Mouse (Mus musculus): ENCODE measurements at regions not wholly inside any gene's neighbourhood (a gene's known extent, or its start where the extent isn't known, plus 50 kb on each side); places are given as distances from the start of the nearest gene placed in this dataset.

- Histone ChIP-seq H3K4me1 (ENCODE audit: control insufficient read depth, insufficient read depth, low read length) (no peaks in the 10 kb centered on the region), H3K4me3 (ENCODE audit: insufficient read depth, low read depth, low read length) (no peak overlapping the region), H3K27ac (ENCODE audit: insufficient read depth, low read depth, low read length) (no peak overlapping the region)
- WGBS = 65% methylated on average over 6 of the region's 6 CpGs
- TF ChIP-seq CTCF (IDR thresholded peaks at IDR 0.05; ENCODE audit: insufficient read depth, low read depth, low read length) (no peak), POLR2A (IDR thresholded peaks at IDR 0.05; ENCODE audit: insufficient read depth, low read depth, low read length) (no peak)
These were observed 557.4 kb upstream of the Zfp462 start for GRCm38 (mm10) chr4:54387460-54387859.

- TF ChIP-seq POLR2A (IDR thresholded peaks at IDR 0.05; ENCODE audit: insufficient read depth, low read depth, low read length) = no peak
- no peak overlapping the region for H3K4me3 ChIP-seq (ENCODE audit: insufficient read depth, low read depth, low read length)
- H3K4me1 ChIP-seq (ENCODE audit: control insufficient read depth, insufficient read depth, low read length) = no peaks in the 10 kb centered on the region
- WGBS = 87% methylated on average over 7 of the region's 7 CpGs
- no peak overlapping the region for H3K27ac ChIP-seq (ENCODE audit: insufficient read depth, low read depth, low read length)
These were observed 553.2 kb upstream of the Zfp462 start for GRCm38 (mm10) chr4:54391536-54392208.

- no peak overlapping the region for H3K4me3 ChIP-seq (ENCODE audit: insufficient read depth, low read depth, low read length)
- H3K4me1 ChIP-seq (ENCODE audit: control insufficient read depth, insufficient read depth, low read length) = no peaks in the 10 kb centered on the region
- H3K27ac ChIP-seq (ENCODE audit: insufficient read depth, low read depth, low read length) = no peak overlapping the region
- WGBS = 91% methylated on average over 4 of the region's 4 CpGs
- TF ChIP-seq CTCF (IDR thresholded peaks at IDR 0.05; ENCODE audit: insufficient read depth, low read depth, low read length) (no peak), POLR2A (IDR thresholded peaks at IDR 0.05; ENCODE audit: insufficient read depth, low read depth, low read length) (no peak)
These were observed 538.7 kb upstream of the Zfp462 start for GRCm38 (mm10) chr4:54406151-54406550.

GRCm38 (mm10) chr4:54407930-54408329, 536.9 kb upstream of the Zfp462 start:
- TF ChIP-seq POLR2A (IDR thresholded peaks at IDR 0.05; ENCODE audit: insufficient read depth, low read depth, low read length) = no peak
- no peak for TF ChIP-seq CTCF (IDR thresholded peaks at IDR 0.05; ENCODE audit: insufficient read depth, low read depth, low read length)
- no peak overlapping the region for H3K27ac ChIP-seq (ENCODE audit: insufficient read depth, low read depth, low read length)
- H3K4me3 ChIP-seq (ENCODE audit: insufficient read depth, low read depth, low read length) = no peak overlapping the region
- WGBS = 61% methylated on average over 2 of the region's 2 CpGs
- no peaks in the 10 kb centered on the region for H3K4me1 ChIP-seq (ENCODE audit: control insufficient read depth, insufficient read depth, low read length)

- TF ChIP-seq CTCF (IDR thresholded peaks at IDR 0.05; ENCODE audit: insufficient read depth, low read depth, low read length) = no peak
- TF ChIP-seq POLR2A (IDR thresholded peaks at IDR 0.05; ENCODE audit: insufficient read depth, low read depth, low read length) = no peak
- no peak overlapping the region for H3K27ac ChIP-seq (ENCODE audit: insufficient read depth, low read depth, low read length)
- 94% methylated on average over 3 of the region's 3 CpGs for WGBS
These were observed 514.1 kb upstream of the Zfp462 start for GRCm38 (mm10) chr4:54430789-54431188.

GRCm38 (mm10) chr4:54460596-54460995, 484.3 kb upstream of the Zfp462 start:
- Histone ChIP-seq H3K4me1 (ENCODE audit: control insufficient read depth, insufficient read depth, low read length) (no peaks in the 10 kb centered on the region), H3K27ac (ENCODE audit: insufficient read depth, low read depth, low read length) (no peak overlapping the region), H3K4me3 (ENCODE audit: insufficient read depth, low read depth, low read length) (no peak overlapping the region)
- 85% methylated on average over 2 of the region's 2 CpGs for WGBS
- no peak for TF ChIP-seq CTCF (IDR thresholded peaks at IDR 0.05; ENCODE audit: insufficient read depth, low read depth, low read length)
- no peak for TF ChIP-seq POLR2A (IDR thresholded peaks at IDR 0.05; ENCODE audit: insufficient read depth, low read depth, low read length)

More at GRCm38 (mm10) chr4:54430789-54431188, 514.1 kb upstream of the Zfp462 start:
- Histone ChIP-seq H3K4me1 (ENCODE audit: control insufficient read depth, insufficient read depth, low read length) (no peaks in the 10 kb centered on the region), H3K4me3 (ENCODE audit: insufficient read depth, low read depth, low read length) (no peak overlapping the region)

GRCm38 (mm10) chr4:54469176-54469575, 475.7 kb upstream of the Zfp462 start:
- no peak for TF ChIP-seq CTCF (IDR thresholded peaks at IDR 0.05; ENCODE audit: insufficient read depth, low read depth, low read length)
- no peak for TF ChIP-seq POLR2A (IDR thresholded peaks at IDR 0.05; ENCODE audit: insufficient read depth, low read depth, low read length)
- H3K4me1 ChIP-seq (ENCODE audit: control insufficient read depth, insufficient read depth, low read length) = no peaks in the 10 kb centered on the region
- H3K27ac ChIP-seq (ENCODE audit: insufficient read depth, low read depth, low read length) = no peak overlapping the region
- WGBS = 93% methylated on average over 2 of the region's 2 CpGs
- no peak overlapping the region for H3K4me3 ChIP-seq (ENCODE audit: insufficient read depth, low read depth, low read length)

- Histone ChIP-seq H3K4me1 (ENCODE audit: control insufficient read depth, insufficient read depth, low read length) (no peaks in the 10 kb centered on the region), H3K4me3 (ENCODE audit: insufficient read depth, low read depth, low read length) (no peak overlapping the region), H3K27ac (ENCODE audit: insufficient read depth, low read depth, low read length) (no peak overlapping the region)
- 35% methylated on average over 13 of the region's 13 CpGs for WGBS
- TF ChIP-seq POLR2A (IDR thresholded peaks at IDR 0.05; ENCODE audit: insufficient read depth, low read depth, low read length) = no peak
- TF ChIP-seq CTCF (IDR thresholded peaks at IDR 0.05; ENCODE audit: insufficient read depth, low read depth, low read length) = no peak
These were observed 474.5 kb upstream of the Zfp462 start for GRCm38 (mm10) chr4:54470022-54471008.

- WGBS = 97% methylated on average over 1 of the region's 1 CpGs
- Histone ChIP-seq H3K4me1 (ENCODE audit: control insufficient read depth, insufficient read depth, low read length) (no peaks in the 10 kb centered on the region), H3K27ac (ENCODE audit: insufficient read depth, low read depth, low read length) (no peak overlapping the region), H3K4me3 (ENCODE audit: insufficient read depth, low read depth, low read length) (no peak overlapping the region)
- TF ChIP-seq POLR2A (IDR thresholded peaks at IDR 0.05; ENCODE audit: insufficient read depth, low read depth, low read length) = no peak
- no peak for TF ChIP-seq CTCF (IDR thresholded peaks at IDR 0.05; ENCODE audit: insufficient read depth, low read depth, low read length)
These were observed 473.8 kb upstream of the Zfp462 start for GRCm38 (mm10) chr4:54471009-54471408.

All from olfactory bulb, adult 2 months (tissue).